In genomic region chr19:41847091-41847581, GRCm38 (mm10) we compare ENCODE assay signal across 8 mouse cellular contexts. TPM values are rescaled to one million over a fixed set of nuclear protein-coding genes. Genes with fewer than 3 reads are reported as not detected.
A peak's percentile ranks its signal among the peaks of the same experiment; 100 is the strongest.
DNase-seq lines count a peak whose midpoint lies in the region; ATAC-seq lines count a peak whose summit lies in the region.

No protein-coding gene starts in this region.

- no peak for ATAC-seq in embryonic facial prominence, embryonic 13.5 days (ENCODE audit: insufficient number of reproducible peaks, insufficient read depth, low FRiP score, low TSS enrichment, low read depth)
- peak; percentile 26 for ATAC-seq in heart, embryonic 12.5 days (ENCODE audit: insufficient number of reproducible peaks, low FRiP score)
- no peak for ATAC-seq in kidney, embryonic 15.5 days (replicated peaks; ENCODE audit: low FRiP score)
- ATAC-seq in liver, embryonic 16.5 days (ENCODE audit: low read depth): peak; percentile 14
- ATAC-seq in neural tube, embryonic 13.5 days (ENCODE audit: low read depth): peak; percentile 15

- no peaks in the 10 kb centered on the region for H3K36me3 ChIP-seq in embryonic facial prominence, embryonic 13.5 days
- no peaks in the 10 kb centered on the region for H3K36me3 ChIP-seq in heart, embryonic 12.5 days
- no peaks in the 10 kb centered on the region for H3K36me3 ChIP-seq in kidney, embryonic 15.5 days
- H3K36me3 ChIP-seq in liver, embryonic 16.5 days (ENCODE audit: control insufficient read depth, insufficient read depth): no peaks in the 10 kb centered on the region
- H3K36me3 ChIP-seq in neural tube, embryonic 13.5 days: no peaks in the 10 kb centered on the region

- H3K4me2 ChIP-seq in embryonic facial prominence, embryonic 13.5 days: peak overlapping the region; percentile 98
- peak overlapping the region; percentile 83 for H3K4me2 ChIP-seq in heart, embryonic 12.5 days
- peak overlapping the region; percentile 98 for H3K4me2 ChIP-seq in kidney, embryonic 15.5 days
- H3K4me2 ChIP-seq in liver, embryonic 16.5 days (ENCODE audit: low read depth, low read length): peak overlapping the region; percentile 84
- peak overlapping the region; percentile 80 for H3K4me2 ChIP-seq in neural tube, embryonic 13.5 days

- H3K4me1 ChIP-seq in embryonic facial prominence, embryonic 13.5 days: peaks cover 26% of the 10 kb centered on the region
- peaks cover 5% of the 10 kb centered on the region; the same call in 1 of the 2 replicates for H3K4me1 ChIP-seq in heart, embryonic 12.5 days (replicated peaks)
- H3K4me1 ChIP-seq in kidney, embryonic 15.5 days: peaks cover 38% of the 10 kb centered on the region
- peaks cover 27% of the 10 kb centered on the region for H3K4me1 ChIP-seq in liver, embryonic 16.5 days (ENCODE audit: control insufficient read depth, low read depth, low read length)
- peaks cover 49% of the 10 kb centered on the region for H3K4me1 ChIP-seq in neural tube, embryonic 13.5 days (replicated peaks)

- peak overlapping the region; percentile 81 for H3K9ac ChIP-seq in embryonic facial prominence, embryonic 13.5 days
- peak overlapping the region; percentile 68 for H3K9ac ChIP-seq in heart, embryonic 12.5 days
- peak overlapping the region; percentile 70 for H3K9ac ChIP-seq in kidney, embryonic 15.5 days
- peak overlapping the region; percentile 73 for H3K9ac ChIP-seq in liver, embryonic 16.5 days (ENCODE audit: low read depth, low read length)
- peak overlapping the region; percentile 89 for H3K9ac ChIP-seq in neural tube, embryonic 13.5 days

- DNase-seq in A20 (ENCODE audit: low read depth, low spot score): peak; percentile 53
- peak; percentile 73 for DNase-seq in adrenal gland, adult 2 months
- DNase-seq in thymus, postnatal 10 days (ENCODE audit: low spot score in 2 of 2): peak; percentile 41 to 43

- peaks cover 21% of the 10 kb centered on the region for H3K27me3 ChIP-seq in embryonic facial prominence, embryonic 13.5 days
- H3K27me3 ChIP-seq in heart, embryonic 12.5 days (replicated peaks): no peaks in the 10 kb centered on the region
- peaks cover 6% of the 10 kb centered on the region for H3K27me3 ChIP-seq in kidney, embryonic 15.5 days
- no peaks in the 10 kb centered on the region for H3K27me3 ChIP-seq in liver, embryonic 16.5 days (ENCODE audit: control insufficient read depth, insufficient read depth, low read depth, low read length)
- H3K27me3 ChIP-seq in neural tube, embryonic 13.5 days: no peaks in the 10 kb centered on the region

- H3K4me3 ChIP-seq in embryonic facial prominence, embryonic 13.5 days: peak overlapping the region; percentile 75
- peak overlapping the region; percentile 65 for H3K4me3 ChIP-seq in heart, embryonic 12.5 days
- H3K4me3 ChIP-seq in kidney, embryonic 15.5 days (replicated peaks): peak overlapping the region; percentile 80
- H3K4me3 ChIP-seq in liver, embryonic 16.5 days (ENCODE audit: low read depth, low read length): peak overlapping the region; percentile 72
- peak overlapping the region; percentile 75 for H3K4me3 ChIP-seq in neural tube, embryonic 13.5 days

- peak overlapping the region; percentile 85 for H3K27ac ChIP-seq in embryonic facial prominence, embryonic 13.5 days
- H3K27ac ChIP-seq in heart, embryonic 12.5 days (ENCODE audit: poor library complexity, severe bottlenecking): peak overlapping the region; percentile 76
- H3K27ac ChIP-seq in kidney, embryonic 15.5 days: peak overlapping the region; percentile 95
- peak overlapping the region; percentile 87 for H3K27ac ChIP-seq in liver, embryonic 16.5 days (ENCODE audit: low read length)
- peak overlapping the region; percentile 95 for H3K27ac ChIP-seq in neural tube, embryonic 13.5 days (replicated peaks)

- under 1% methylated on average over 64 of the region's 64 CpGs for WGBS in embryonic facial prominence, embryonic 13.5 days
- WGBS in heart, embryonic 12.5 days: under 1% methylated on average over 64 of the region's 64 CpGs
- under 1% methylated on average over 61 of the region's 64 CpGs for WGBS in kidney, embryonic 15.5 days
- WGBS in liver, embryonic 16.5 days (ENCODE audit: insufficient replicate concordance): under 1% methylated on average over 46 of the region's 64 CpGs
- under 1% methylated on average over 57 of the region's 64 CpGs for WGBS in neural tube, embryonic 13.5 days

- no peaks in the 10 kb centered on the region for H3K9me3 ChIP-seq in embryonic facial prominence, embryonic 13.5 days
- no peaks in the 10 kb centered on the region for H3K9me3 ChIP-seq in heart, embryonic 12.5 days (replicated peaks)
- no peaks in the 10 kb centered on the region for H3K9me3 ChIP-seq in kidney, embryonic 15.5 days (replicated peaks)
- H3K9me3 ChIP-seq in liver, embryonic 16.5 days (replicated peaks; ENCODE audit: control insufficient read depth, low read length): no peaks in the 10 kb centered on the region
- no peaks in the 10 kb centered on the region for H3K9me3 ChIP-seq in neural tube, embryonic 13.5 days

RNA-seq across cellular contexts. Expression of gene Frat2, which starts 0.8 kb away (rescaled TPM):
- total RNA-seq in adrenal gland, adult 2 months (2021): 1 to 10 TPM; 1.2 to 2.6 TPM
- polyA plus RNA-seq in adrenal gland, adult 2 months (2012; rRNA removed): 5.5 and 6.7 TPM in 2 replicates
- 4.9 and 5.3 TPM in 2 replicates for polyA plus RNA-seq in embryonic facial prominence, embryonic 13.5 days (2015; fragmentation: Nextera tagmentation; extraction: Ambion mirVana)
- polyA plus RNA-seq in heart, embryonic 12.5 days (2016; fragmentation: Nextera tagmentation; extraction: Ambion mirVana): 3.6 TPM in 2 replicates
- 4.8 and 5.9 TPM in 2 replicates for polyA plus RNA-seq in kidney, embryonic 15.5 days (2015; fragmentation: Nextera tagmentation; extraction: Ambion mirVana)
- 2.5 and 2.7 TPM in 2 replicates for polyA plus RNA-seq in liver, embryonic 16.5 days (2015; fragmentation: Nextera tagmentation; extraction: Ambion mirVana)
- 10.2 and 11.7 TPM in 2 replicates for polyA plus RNA-seq in neural tube, embryonic 13.5 days (2015; fragmentation: Nextera tagmentation; extraction: Ambion mirVana)

RNA-seq across cellular contexts. Expression of gene Frat1, which starts 17.4 kb away (rescaled TPM):
- 10 to 100 TPM in 1 of 2 experiments, 1 to 10 TPM in 1; 3.8 to 10.8 TPM for total RNA-seq in adrenal gland, adult 2 months (2021)
- polyA plus RNA-seq in adrenal gland, adult 2 months (2012; rRNA removed): 9.7 and 14.7 TPM in 2 replicates
- polyA plus RNA-seq in embryonic facial prominence, embryonic 13.5 days (2015; fragmentation: Nextera tagmentation; extraction: Ambion mirVana): 6.9 and 7.4 TPM in 2 replicates
- 2.5 and 3.2 TPM in 2 replicates for polyA plus RNA-seq in heart, embryonic 12.5 days (2016; fragmentation: Nextera tagmentation; extraction: Ambion mirVana)
- 5.6 and 6.3 TPM in 2 replicates for polyA plus RNA-seq in kidney, embryonic 15.5 days (2015; fragmentation: Nextera tagmentation; extraction: Ambion mirVana)
- polyA plus RNA-seq in liver, embryonic 16.5 days (2015; fragmentation: Nextera tagmentation; extraction: Ambion mirVana): 8.3 and 8.5 TPM in 2 replicates
- polyA plus RNA-seq in neural tube, embryonic 13.5 days (2015; fragmentation: Nextera tagmentation; extraction: Ambion mirVana): 22.0 and 24.8 TPM in 2 replicates

RNA-seq across cellular contexts. Expression of gene Arhgap19, which starts 45.3 kb away (rescaled TPM):
- 1 to 10 TPM; 3.5 to 5.2 TPM for total RNA-seq in adrenal gland, adult 2 months (2021)
- polyA plus RNA-seq in adrenal gland, adult 2 months (2012; rRNA removed): 0.83 TPM in 2 replicates
- polyA plus RNA-seq in embryonic facial prominence, embryonic 13.5 days (2015; fragmentation: Nextera tagmentation; extraction: Ambion mirVana): 22.2 and 23.2 TPM in 2 replicates
- 17.8 and 19.5 TPM in 2 replicates for polyA plus RNA-seq in heart, embryonic 12.5 days (2016; fragmentation: Nextera tagmentation; extraction: Ambion mirVana)
- polyA plus RNA-seq in kidney, embryonic 15.5 days (2015; fragmentation: Nextera tagmentation; extraction: Ambion mirVana): 29.7 and 29.9 TPM in 2 replicates
- 25.6 and 27.5 TPM in 2 replicates for polyA plus RNA-seq in liver, embryonic 16.5 days (2015; fragmentation: Nextera tagmentation; extraction: Ambion mirVana)
- polyA plus RNA-seq in neural tube, embryonic 13.5 days (2015; fragmentation: Nextera tagmentation; extraction: Ambion mirVana): 6.2 and 7.6 TPM in 2 replicates

RNA-seq across cellular contexts. Expression of gene Rrp12, which starts 48.8 kb away (rescaled TPM):
- total RNA-seq in adrenal gland, adult 2 months (2021): 10 to 100 TPM; 13.9 to 15.2 TPM
- 4.3 and 6.6 TPM in 2 replicates for polyA plus RNA-seq in adrenal gland, adult 2 months (2012; rRNA removed)
- 15.2 and 16.8 TPM in 2 replicates for polyA plus RNA-seq in embryonic facial prominence, embryonic 13.5 days (2015; fragmentation: Nextera tagmentation; extraction: Ambion mirVana)
- polyA plus RNA-seq in heart, embryonic 12.5 days (2016; fragmentation: Nextera tagmentation; extraction: Ambion mirVana): 16.9 TPM in 2 replicates
- polyA plus RNA-seq in kidney, embryonic 15.5 days (2015; fragmentation: Nextera tagmentation; extraction: Ambion mirVana): 17.8 and 18.8 TPM in 2 replicates
- polyA plus RNA-seq in liver, embryonic 16.5 days (2015; fragmentation: Nextera tagmentation; extraction: Ambion mirVana): 7.4 and 7.5 TPM in 2 replicates
- polyA plus RNA-seq in neural tube, embryonic 13.5 days (2015; fragmentation: Nextera tagmentation; extraction: Ambion mirVana): 15.4 and 15.6 TPM in 2 replicates

Comparison
In these comparisons a context has a peak if more than half of its experiments do, and no peak if none do; other contexts are left out.
1. ATAC-seq: peak in heart, embryonic 12.5 days (single experiment), liver, embryonic 16.5 days (single experiment) and neural tube, embryonic 13.5 days (single experiment); none in embryonic facial prominence, embryonic 13.5 days (single experiment) and kidney, embryonic 15.5 days (single experiment).
2. Peak in every context shown above with its lines, with median percentiles within 50 percentile points of each other: DNase-seq, H3K27ac ChIP-seq, H3K4me2 ChIP-seq, H3K4me3 ChIP-seq and H3K9ac ChIP-seq.